Mouse (Mus musculus) heart, embryonic 15.5 days (tissue): ENCODE data around the gene Zfp768. TPM values are rescaled to one million over a fixed set of nuclear protein-coding genes. Genes with fewer than 3 reads are reported as not detected.
"Not testable (repeated sequence)": the region's sequence is repeated elsewhere in the genome, so short reads cannot be mapped to it uniquely, and the experiment has no call there.

Source experiments
- ATAC-seq: fragments of 200-750 bp; cut with Nextera tagmentation; replicated peaks from 2 replicates; pipeline ENCODE4 v1.8.0; 2017; ENCODE audit warnings: low read depth, moderate TSS enrichment; ENCODE audit not compliant: insufficient number of reproducible peaks, insufficient read depth, low FRiP score
- H3K27ac ChIP-seq: fragments of 300-500 bp; sonication (generic); 2 replicates; pipeline ENCODE4 v1.5.1; 2015; ENCODE audit warnings: mild to moderate bottlenecking, inconsistent platforms
- H3K27me3 ChIP-seq: fragments of 300-500 bp; sonication (generic); 2 replicates; pipeline ENCODE4 v1.6.1; 2015; ENCODE audit warnings: inconsistent platforms
- H3K36me3 ChIP-seq: fragments of 300-500 bp; sonication (generic); 2 replicates; pipeline ENCODE4 v1.6.1; 2015; ENCODE audit warnings: mild to moderate bottlenecking, inconsistent platforms
- H3K4me1 ChIP-seq: fragments of 300-500 bp; sonication (generic); replicated peaks from 2 replicates; pipeline ENCODE4 v1.6.1; 2015; ENCODE audit warnings: inconsistent platforms
- H3K4me2 ChIP-seq: fragments of 300-500 bp; sonication (generic); 2 replicates; pipeline ENCODE4 v1.6.1; 2015; ENCODE audit warnings: inconsistent platforms, mild to moderate bottlenecking, moderate library complexity
- H3K4me3 ChIP-seq: fragments of 300-500 bp; sonication (generic); 2 replicates; pipeline ENCODE4 v1.5.1; 2015; ENCODE audit warnings: mild to moderate bottlenecking, inconsistent platforms
- H3K9ac ChIP-seq: fragments of 300-500 bp; sonication (generic); 2 replicates; pipeline ENCODE4 v1.6.1; 2015; ENCODE audit warnings: mild to moderate bottlenecking, inconsistent platforms
- H3K9me3 ChIP-seq: fragments of 300-500 bp; sonication (generic); replicated peaks from 2 replicates; pipeline ENCODE4 v1.6.1; 2016; ENCODE audit warnings: inconsistent platforms
- WGBS: fragments of 180-500 bp; shearing (Covaris S2); methylation state at CpG from one replicate; pipeline ENCODE4 v1.1.7; 2015; ENCODE audit warnings: mixed read lengths; 5-methylcytosine and 5-hydroxymethylcytosine counted together
- polyA plus RNA-seq: library from polyadenylated mRNA; unstranded; fragments of >200 nt; fragmentation: Nextera tagmentation; extraction: Ambion mirVana; gene quantifications from 2 replicates; pipeline ENCODE4 v1.2.1, GENCODE M21; 2015

Gene Zfp768
- 17.1 and 19.6 TPM in 2 replicates for polyA plus RNA-seq

- Histone ChIP-seq H3K9ac (peak within 1 kb of the TSS; percentile 95), H3K36me3 (peaks cover 11% of the 10 kb centered on the region), H3K4me1 (peaks cover 31% of the 10 kb centered on the region), H3K27ac (peak within 1 kb of the TSS; percentile 99), H3K4me3 (peak within 1 kb of the TSS; percentile 81), H3K4me2 (peak within 1 kb of the TSS; percentile 83), H3K27me3 (no peaks in the 10 kb centered on the region), H3K9me3 (no peaks in the 10 kb centered on the region)
- WGBS, result under 1% methylated on average over 71 of the region's 76 CpGs
- peak; percentile 93 for ATAC-seq
These were observed at the start of gene Zfp768 for GRCm38 (mm10) chr7:127345512-127346325. Gene Zfp768, minus strand, starts transcription at chr7:127345589.

- 9% methylated on average over 7 of the region's 7 CpGs for WGBS
- Histone ChIP-seq H3K36me3 (peaks cover 10% of the 10 kb centered on the region; the same call in 1 of the 2 replicates), H3K4me3 (peak overlapping the region; percentile 82), H3K4me2 (peak overlapping the region; percentile 65), H3K4me1 (peaks cover 16% of the 10 kb centered on the region), H3K9me3 (no peaks in the 10 kb centered on the region), H3K27me3 (no peaks in the 10 kb centered on the region), H3K9ac (peak overlapping the region; percentile 42), H3K27ac (peak overlapping the region; percentile 94)
- no peak for ATAC-seq
These were observed 48.5 kb upstream of the Zfp768 start for GRCm38 (mm10) chr7:127393944-127394333.

- Histone ChIP-seq H3K4me2 (peak within 1 kb of the TSS; percentile 65), H3K9ac (peak within 1 kb of the TSS; percentile 87), H3K36me3 (peaks cover 10% of the 10 kb centered on the region; the same call in 1 of the 2 replicates), H3K4me3 (peak within 1 kb of the TSS; percentile 82), H3K27me3 (no peaks in the 10 kb centered on the region), H3K9me3 (no peaks in the 10 kb centered on the region), H3K4me1 (peaks cover 16% of the 10 kb centered on the region), H3K27ac (peak within 1 kb of the TSS; percentile 94)
- under 1% methylated on average over 45 of the region's 45 CpGs for WGBS
- peak; percentile 95 for ATAC-seq
These were observed 48.0 kb upstream of the Zfp768 start, which contains the start of gene E430018J23Rik for GRCm38 (mm10) chr7:127393157-127393943. Gene E430018J23Rik, minus strand, starts transcription at chr7:127393629.

GRCm38 (mm10) chr7:127392251-127392824 is 46.9 kb upstream of the Zfp768 start:
- Histone ChIP-seq H3K4me2 (peak overlapping the region; percentile 65), H3K9me3 (no peaks in the 10 kb centered on the region), H3K9ac (peak overlapping the region; percentile 87), H3K27me3 (no peaks in the 10 kb centered on the region), H3K27ac (0 out of 2 replicates have a peak overlapping the region, but pooled peaks have one; percentile 94), H3K4me1 (peaks cover 16% of the 10 kb centered on the region), H3K4me3 (peak overlapping the region; percentile 82), H3K36me3 (peaks cover 10% of the 10 kb centered on the region; the same call in 1 of the 2 replicates)
- 84% methylated on average over 8 of the region's 8 CpGs for WGBS
- ATAC-seq, result no peak

- WGBS, result 93% methylated on average over 16 of the region's 16 CpGs
- Histone ChIP-seq H3K4me2 (no peak overlapping the region), H3K4me3 (no peak overlapping the region), H3K27ac (no peak overlapping the region), H3K9me3 (no peaks in the 10 kb centered on the region), H3K4me1 (peaks cover 17% of the 10 kb centered on the region), H3K27me3 (no peaks in the 10 kb centered on the region), H3K36me3 (peaks cover 10% of the 10 kb centered on the region; the same call in 1 of the 2 replicates), H3K9ac (no peak overlapping the region)
- ATAC-seq, result no peak
These were observed 46.1 kb upstream of the Zfp768 start for GRCm38 (mm10) chr7:127391538-127391937.

GRCm38 (mm10) chr7:127390306-127390705 is 44.9 kb upstream of the Zfp768 start:
- Histone ChIP-seq H3K27ac (no peak overlapping the region), H3K36me3 (peaks cover 10% of the 10 kb centered on the region; the same call in 1 of the 2 replicates), H3K4me2 (no peak overlapping the region), H3K4me1 (peaks cover 22% of the 10 kb centered on the region), H3K9ac (no peak overlapping the region), H3K4me3 (no peak overlapping the region), H3K27me3 (no peaks in the 10 kb centered on the region), H3K9me3 (no peaks in the 10 kb centered on the region)
- ATAC-seq, result no peak
- WGBS, result 79% methylated on average over 7 of the region's 7 CpGs

- peaks cover 14% of the 10 kb centered on the region for H3K4me1 ChIP-seq
- not testable (repeated sequence) for H3K27ac ChIP-seq, H3K4me3 ChIP-seq, H3K9ac ChIP-seq, H3K4me2 ChIP-seq, ATAC-seq, H3K9me3 ChIP-seq, H3K27me3 ChIP-seq
- H3K36me3 ChIP-seq, result peaks cover 21% of the 10 kb centered on the region
These were observed 42.8 kb upstream of the Zfp768 start for GRCm38 (mm10) chr7:127388201-127388600.

GRCm38 (mm10) chr7:127386641-127387392 is 41.4 kb upstream of the Zfp768 start, which contains the start of gene 9130019O22Rik:
Gene 9130019O22Rik, minus strand, starts transcription at chr7:127387166.
- H3K27ac ChIP-seq, result 0 out of 2 replicates have a peak within 1 kb of the TSS, but pooled peaks have one; percentile 12
- peaks cover 26% of the 10 kb centered on the region for H3K36me3 ChIP-seq
- H3K9ac ChIP-seq, result peak within 1 kb of the TSS; percentile 66
- peak within 1 kb of the TSS; percentile 82 for H3K4me2 ChIP-seq
- peak within 1 kb of the TSS; percentile 55 for H3K4me3 ChIP-seq
- 10% methylated on average over 38 of the region's 38 CpGs for WGBS
- H3K4me1 ChIP-seq, result peaks cover 6% of the 10 kb centered on the region
- peak; percentile 87 for ATAC-seq
- H3K9me3 ChIP-seq, result no peaks in the 10 kb centered on the region
- no peaks in the 10 kb centered on the region for H3K27me3 ChIP-seq

GRCm38 (mm10) chr7:127385560-127385959 is 40.2 kb upstream of the Zfp768 start:
- H3K9ac ChIP-seq, H3K9me3 ChIP-seq, H3K27ac ChIP-seq, H3K4me3 ChIP-seq, H3K4me1 ChIP-seq, ATAC-seq, H3K27me3 ChIP-seq, H3K4me2 ChIP-seq: not testable (repeated sequence)
- 88% methylated on average over 4 of the region's 4 CpGs for WGBS
- H3K36me3 ChIP-seq, result peaks cover 18% of the 10 kb centered on the region

GRCm38 (mm10) chr7:127378310-127378921 is 33.0 kb upstream of the Zfp768 start:
- Histone ChIP-seq H3K9ac (no peak overlapping the region), H3K9me3 (no peaks in the 10 kb centered on the region), H3K36me3 (peaks cover 14% of the 10 kb centered on the region; the same call in 1 of the 2 replicates), H3K27me3 (no peaks in the 10 kb centered on the region), H3K27ac (no peak overlapping the region), H3K4me2 (no peak overlapping the region), H3K4me1 (peaks cover 2% of the 10 kb centered on the region; the same call in 1 of the 2 replicates), H3K4me3 (no peak overlapping the region)
- ATAC-seq, result no peak
- WGBS, result 62% methylated on average over 6 of the region's 6 CpGs
